Mouse (Mus musculus): Measurements from ENCODE around the gene Cemip2.

DNA sequence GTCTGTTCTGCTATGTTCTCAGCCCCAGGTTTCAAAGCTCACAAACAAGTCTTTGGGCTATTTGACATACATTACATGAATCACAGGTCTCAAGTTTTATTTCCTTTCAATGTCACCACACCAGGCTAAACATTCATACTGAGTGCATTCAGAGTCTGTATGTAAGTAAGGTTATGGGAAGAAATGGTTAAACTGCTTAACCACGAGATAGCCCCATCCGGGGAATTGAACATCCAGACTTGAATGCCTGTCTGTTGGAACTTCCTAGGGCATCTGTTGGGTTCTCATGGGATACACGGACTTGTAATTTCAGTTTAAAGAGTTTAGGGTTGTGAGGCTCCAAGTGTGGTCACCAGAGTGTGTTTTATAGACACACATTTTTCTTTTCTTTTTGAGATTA lies 13.2 kb downstream of the Cemip2 start:
- TF ChIP-seq CTCF (IDR thresholded peaks at IDR 0.05; ENCODE audit: control insufficient read depth, insufficient read depth, insufficient replicate concordance, low read depth, low read length) (no peak), POLR2A (IDR thresholded peaks at IDR 0.05; ENCODE audit: control insufficient read depth, low read depth, low read length) (no peak)
